Mouse (Mus musculus) embryonic facial prominence, embryonic 14.5 days (tissue): ENCODE measurements at regions not wholly inside any gene's neighbourhood (a gene's known extent, or its start where the extent isn't known, plus 50 kb on each side); places are given as distances from the start of the nearest gene placed in this dataset.
A peak's percentile ranks its signal among the peaks of the same experiment; 100 is the strongest.

ENCODE experiments used
- ATAC-seq: fragments of 200-750 bp; cut with Nextera tagmentation; 2 replicates; pipeline ENCODE4 v1.8.0; 2017; ENCODE audit warnings: low read depth, moderate number of reproducible peaks, moderate TSS enrichment
- DNase-seq: peaks from one replicate; pipeline ENCODE4 v3.0.0-alpha.2; 2015; ENCODE audit warnings: low spot score
- H3K27ac ChIP-seq: fragments of 300-500 bp; sonication (generic); replicated peaks from 2 replicates; pipeline ENCODE4 v1.5.1; 2014; ENCODE audit warnings: low read depth, mild to moderate bottlenecking, low read length, moderate library complexity
- H3K27me3 ChIP-seq: fragments of 300-500 bp; sonication (generic); replicated peaks from 2 replicates; pipeline ENCODE4 v1.6.1; 2014; ENCODE audit warnings: low read length; ENCODE audit not compliant: control insufficient read depth, insufficient read depth
- H3K36me3 ChIP-seq: fragments of 300-500 bp; sonication (generic); 2 replicates; pipeline ENCODE4 v1.6.1; 2014; ENCODE audit warnings: low read length, mixed read lengths; ENCODE audit not compliant: control insufficient read depth, insufficient read depth
- H3K4me1 ChIP-seq: fragments of 300-500 bp; sonication (generic); 2 replicates; pipeline ENCODE4 v1.6.1; 2014; ENCODE audit warnings: antibody characterized with exemption, low read length; ENCODE audit not compliant: control insufficient read depth, insufficient read depth
- H3K4me2 ChIP-seq: fragments of 300-500 bp; sonication (generic); 2 replicates; pipeline ENCODE4 v1.6.1; 2014; ENCODE audit warnings: low read depth, mild to moderate bottlenecking, low read length, moderate library complexity, mixed read lengths
- H3K4me3 ChIP-seq: fragments of 300-500 bp; sonication (generic); 2 replicates; pipeline ENCODE4 v1.5.1; 2014; ENCODE audit warnings: low read depth, mild to moderate bottlenecking, low read length
- H3K9ac ChIP-seq: fragments of 300-500 bp; sonication (generic); 2 replicates; pipeline ENCODE4 v1.6.1; 2014; ENCODE audit warnings: low read depth, mild to moderate bottlenecking, low read length, moderate library complexity, mixed read lengths
- H3K9me3 ChIP-seq: fragments of 300-500 bp; sonication (generic); 2 replicates; pipeline ENCODE4 v1.6.1; 2016; ENCODE audit warnings: low read length; ENCODE audit not compliant: control insufficient read depth
- WGBS: fragments of 180-500 bp; shearing (Covaris S2); extraction: QIAGEN DNeasy Blood & Tissue Kit; methylation state at CpG from one replicate; pipeline ENCODE4 v1.1.7; 2014; 5-methylcytosine and 5-hydroxymethylcytosine counted together

GRCm38 (mm10) chr3:39360278-39360677 lies 473.5 kb downstream of the Fat4 start:
- DNase-seq, result peak; percentile 36
- Histone ChIP-seq H3K27me3 (no peaks in the 10 kb centered on the region), H3K4me2 (no peak overlapping the region), H3K9me3 (0 out of 2 replicates have a peak, but pooled peaks cover 6% of the 10 kb centered on the region), H3K4me1 (0 out of 2 replicates have a peak, but pooled peaks cover 3% of the 10 kb centered on the region), H3K36me3 (no peaks in the 10 kb centered on the region), H3K9ac (no peak overlapping the region), H3K27ac (no peak overlapping the region), H3K4me3 (no peak overlapping the region)
- ATAC-seq, result no peak
- 28% methylated on average over 2 of the region's 2 CpGs for WGBS

GRCm38 (mm10) chr3:39370926-39371325 lies 484.2 kb downstream of the Fat4 start:
- Histone ChIP-seq H3K27ac (no peak overlapping the region), H3K27me3 (no peaks in the 10 kb centered on the region), H3K4me1 (no peaks in the 10 kb centered on the region), H3K9me3 (no peaks in the 10 kb centered on the region), H3K4me2 (no peak overlapping the region), H3K36me3 (no peaks in the 10 kb centered on the region), H3K4me3 (no peak overlapping the region), H3K9ac (no peak overlapping the region)
- no peak for DNase-seq
- ATAC-seq, result no peak
- WGBS, result 88% methylated on average over 4 of the region's 4 CpGs

GRCm38 (mm10) chr3:39372426-39372950 lies 485.7 kb downstream of the Fat4 start:
- Histone ChIP-seq H3K4me1 (no peaks in the 10 kb centered on the region), H3K4me2 (no peak overlapping the region), H3K36me3 (no peaks in the 10 kb centered on the region), H3K27me3 (no peaks in the 10 kb centered on the region), H3K9me3 (no peaks in the 10 kb centered on the region), H3K27ac (no peak overlapping the region), H3K4me3 (no peak overlapping the region), H3K9ac (no peak overlapping the region)
- ATAC-seq (no peak), DNase-seq (peak; percentile 36)
- WGBS, result 63% methylated on average over 10 of the region's 10 CpGs

GRCm38 (mm10) chr3:39375465-39375864 lies 488.7 kb downstream of the Fat4 start:
- Histone ChIP-seq H3K9ac (no peak overlapping the region), H3K4me2 (no peak overlapping the region), H3K27me3 (no peaks in the 10 kb centered on the region), H3K36me3 (no peaks in the 10 kb centered on the region), H3K27ac (no peak overlapping the region), H3K4me1 (no peaks in the 10 kb centered on the region), H3K9me3 (no peaks in the 10 kb centered on the region), H3K4me3 (no peak overlapping the region)
- DNase-seq (no peak), ATAC-seq (no peak)
- WGBS, result 74% methylated on average over 5 of the region's 5 CpGs

GRCm38 (mm10) chr3:39388491-39388890 lies 501.8 kb downstream of the Fat4 start:
- Histone ChIP-seq H3K9me3 (no peaks in the 10 kb centered on the region), H3K27ac (no peak overlapping the region), H3K27me3 (no peaks in the 10 kb centered on the region), H3K4me1 (no peaks in the 10 kb centered on the region), H3K4me2 (no peak overlapping the region), H3K36me3 (no peaks in the 10 kb centered on the region), H3K4me3 (no peak overlapping the region), H3K9ac (no peak overlapping the region)
- 63% methylated on average over 1 of the region's 1 CpGs for WGBS
- ATAC-seq (no peak), DNase-seq (no peak)

- Histone ChIP-seq H3K4me3 (no peak overlapping the region), H3K9ac (no peak overlapping the region), H3K27me3 (no peaks in the 10 kb centered on the region), H3K27ac (no peak overlapping the region), H3K4me1 (no peaks in the 10 kb centered on the region), H3K4me2 (no peak overlapping the region), H3K36me3 (no peaks in the 10 kb centered on the region), H3K9me3 (no peaks in the 10 kb centered on the region)
- WGBS, result 57% methylated on average over 9 of the region's 9 CpGs
- DNase-seq (no peak), ATAC-seq (no peak)
Observed at GRCm38 (mm10) chr3:39390442-39390841, 503.7 kb downstream of the Fat4 start.

- no peak for DNase-seq
- WGBS, result 75% methylated on average over 2 of the region's 2 CpGs
- Histone ChIP-seq H3K4me2 (no peak overlapping the region), H3K9me3 (no peaks in the 10 kb centered on the region), H3K4me3 (no peak overlapping the region), H3K27me3 (no peaks in the 10 kb centered on the region), H3K9ac (no peak overlapping the region), H3K27ac (no peak overlapping the region), H3K36me3 (no peaks in the 10 kb centered on the region), H3K4me1 (no peaks in the 10 kb centered on the region)
- ATAC-seq, result no peak
Observed at GRCm38 (mm10) chr3:39392053-39392452, 505.3 kb downstream of the Fat4 start.

- no peak overlapping the region for H3K4me3 ChIP-seq
- no peak overlapping the region for H3K9ac ChIP-seq
- H3K4me2 ChIP-seq, result no peak overlapping the region
- ATAC-seq (no peak), DNase-seq (no peak)
- H3K4me1 ChIP-seq, result no peaks in the 10 kb centered on the region
- no peaks in the 10 kb centered on the region for H3K36me3 ChIP-seq
- H3K9me3 ChIP-seq, result no peaks in the 10 kb centered on the region
- H3K27ac ChIP-seq, result no peak overlapping the region
- H3K27me3 ChIP-seq, result no peaks in the 10 kb centered on the region
Observed at GRCm38 (mm10) chr3:39396672-39397071, 509.9 kb downstream of the Fat4 start.

- DNase-seq, result peak; percentile 10
- no peaks in the 10 kb centered on the region for H3K9me3 ChIP-seq
- no peak overlapping the region for H3K4me3 ChIP-seq
- no peak for ATAC-seq
- H3K27ac ChIP-seq, result no peak overlapping the region
- no peaks in the 10 kb centered on the region for H3K36me3 ChIP-seq
- H3K9ac ChIP-seq, result no peak overlapping the region
- 44% methylated on average over 3 of the region's 3 CpGs for WGBS
- no peaks in the 10 kb centered on the region for H3K27me3 ChIP-seq
- no peaks in the 10 kb centered on the region for H3K4me1 ChIP-seq
- H3K4me2 ChIP-seq, result no peak overlapping the region
Observed at GRCm38 (mm10) chr3:39397255-39397654, 510.5 kb downstream of the Fat4 start.
